Mouse (Mus musculus) liver, embryonic 14.5 days (tissue): ENCODE data around the gene Ntn4. TPM values are rescaled to one million over a fixed set of nuclear protein-coding genes. Genes with fewer than 3 reads are reported as not detected.

Experiments used
- ATAC-seq: fragments of 200-750 bp; cut with Nextera tagmentation; 2 replicates; pipeline ENCODE4 v1.8.0; 2017; ENCODE audit warnings: moderate number of reproducible peaks, mild to moderate bottlenecking, moderate library complexity; ENCODE audit not compliant: insufficient read depth
- DNase-seq, 3 experiments: peaks; one replicate each; pipeline ENCODE4 v3.0.0-alpha.2; 2012 to 2013; ENCODE audit warnings: low read depth in 3 of 3, low spot score in 3 of 3
- H3K27ac ChIP-seq: fragments of 300-500 bp; sonication (generic); 2 replicates; pipeline ENCODE4 v1.5.1; 2014; ENCODE audit warnings: moderate library complexity, mild to moderate bottlenecking, control low read depth, inconsistent platforms
- H3K27me3 ChIP-seq: fragments of 300-500 bp; sonication (generic); 2 replicates; pipeline ENCODE4 v1.6.1; 2014; ENCODE audit warnings: mild to moderate bottlenecking, low read length, moderate library complexity; ENCODE audit not compliant: control insufficient read depth, insufficient read depth
- H3K36me3 ChIP-seq: fragments of 300-500 bp; sonication (generic); replicated peaks from 2 replicates; pipeline ENCODE4 v1.6.1; 2014; ENCODE audit warnings: low read depth; ENCODE audit not compliant: control insufficient read depth, insufficient read depth
- H3K4me1 ChIP-seq, 2 experiments: fragments of 200-500 bp in 1 of 2; fragments of 300-500 bp in 1 of 2; sonication (generic) in 1 of 2; replicated peaks; 2 replicates each; pipeline ENCODE4 v1.6.1; 2012 to 2014; ENCODE audit warnings: antibody characterized with exemption in 1 of 2, inconsistent platforms in 1 of 2, low read length in 1 of 2; ENCODE audit not compliant: control insufficient read depth in 2 of 2, insufficient read depth in 2 of 2
- H3K4me2 ChIP-seq: fragments of 300-500 bp; sonication (generic); 2 replicates; pipeline ENCODE4 v1.6.1; 2014; ENCODE audit warnings: low read depth, mild to moderate bottlenecking, control low read depth, moderate library complexity
- H3K4me3 ChIP-seq, 2 experiments: fragments of 200-500 bp in 1 of 2; fragments of 300-500 bp in 1 of 2; sonication (generic) in 1 of 2; 2 replicates each; pipeline ENCODE4 v1.5.1; 2012 to 2014; ENCODE audit warnings: low read depth in 2 of 2, low read length in 2 of 2, mild to moderate bottlenecking in 2 of 2, control low read depth in 1 of 2, inconsistent platforms in 1 of 2, moderate library complexity in 1 of 2; ENCODE audit not compliant: insufficient read depth in 1 of 2
- H3K9ac ChIP-seq: fragments of 300-500 bp; sonication (generic); replicated peaks from 2 replicates; pipeline ENCODE4 v1.6.1; 2014; ENCODE audit warnings: mild to moderate bottlenecking, control low read depth, moderate library complexity
- H3K9me3 ChIP-seq: fragments of 300-500 bp; sonication (generic); 2 replicates; pipeline ENCODE4 v1.6.1; 2016; ENCODE audit warnings: low read length, mixed read lengths; ENCODE audit not compliant: control insufficient read depth
- CTCF ChIP-seq: IDR thresholded peaks from 2 replicates; pipeline ENCODE4 v1.5.1; 2016; ENCODE audit warnings: antibody characterized with exemption, low read depth, control low read depth
- EP300 ChIP-seq: IDR thresholded peaks from 2 replicates; pipeline ENCODE4 v1.6.1; 2016; ENCODE audit warnings: antibody characterized with exemption, low read depth
- WGBS: fragments of 180-500 bp; shearing (Covaris S2); extraction: QIAGEN DNeasy Blood & Tissue Kit; methylation state at CpG from one replicate; pipeline ENCODE4 v1.1.7; 2014; ENCODE audit not compliant: insufficient replicate concordance; 5-methylcytosine and 5-hydroxymethylcytosine counted together
- polyA plus RNA-seq, 2 experiments: library from polyadenylated mRNA; depleted of rRNA in 1 of 2; stranded (reverse) in 1 of 2; unstranded in 1 of 2; fragments of >200 nt; fragmentation: Nextera tagmentation in 1 of 2; extraction: Ambion mirVana in 1 of 2; gene quantifications; 2 replicates each; pipeline versions ENCODE4 v1.2.1 to v1.2.3; 2012 to 2014

Gene Ntn4
- polyA plus RNA-seq, 2 experiments: 0.11 to 0.52 TPM

DNA sequence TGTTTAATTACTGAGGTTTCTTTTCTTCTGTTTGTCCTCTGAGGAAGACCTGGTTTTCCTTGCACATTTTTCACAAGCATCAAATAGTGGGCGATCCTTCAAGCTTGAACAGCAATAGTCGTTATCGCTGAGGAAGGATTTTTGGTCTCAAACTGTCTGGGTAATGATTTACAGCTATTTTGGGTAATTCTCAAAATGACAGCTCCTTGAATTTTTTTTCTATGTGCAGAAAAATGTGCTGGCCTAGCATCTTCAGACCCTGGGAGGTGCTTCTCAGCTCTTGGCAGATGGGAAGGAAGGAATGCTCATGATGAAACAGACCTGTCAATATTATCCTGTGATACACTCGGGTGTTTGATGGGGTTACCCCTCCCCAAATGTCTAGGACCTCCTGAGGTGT lies 63.5 kb downstream of the Ntn4 start:
- DNase-seq: no peak
- Histone ChIP-seq H3K27ac (no peak overlapping the region), H3K4me2 (no peak overlapping the region), H3K9me3 (no peaks in the 10 kb centered on the region), H3K4me1 (peaks cover 31 to 38% of the 10 kb centered on the region in 2 experiments), H3K36me3 (no peaks in the 10 kb centered on the region), H3K27me3 (no peaks in the 10 kb centered on the region), H3K9ac (no peak overlapping the region), H3K4me3 (no peak overlapping the region)
- no peak for ATAC-seq
- WGBS: 73% methylated on average over 4 of the region's 4 CpGs
- TF ChIP-seq EP300 (no peak), CTCF (no peak)

- ATAC-seq: no peak
- TF ChIP-seq CTCF (no peak), EP300 (no peak)
- Histone ChIP-seq H3K36me3 (no peaks in the 10 kb centered on the region), H3K4me3 (no peak overlapping the region), H3K4me1 (peaks cover 19 to 22% of the 10 kb centered on the region in 2 experiments), H3K4me2 (no peak overlapping the region; the same call in 1 of the 2 replicates), H3K27me3 (no peaks in the 10 kb centered on the region), H3K27ac (no peak overlapping the region), H3K9me3 (no peaks in the 10 kb centered on the region), H3K9ac (no peak overlapping the region)
- WGBS: 68% methylated on average over 21 of the region's 21 CpGs
- DNase-seq: no peak
Observed at GRCm38 (mm10) chr10:93707149-93708075, 66.9 kb downstream of the Ntn4 start.

DNA sequence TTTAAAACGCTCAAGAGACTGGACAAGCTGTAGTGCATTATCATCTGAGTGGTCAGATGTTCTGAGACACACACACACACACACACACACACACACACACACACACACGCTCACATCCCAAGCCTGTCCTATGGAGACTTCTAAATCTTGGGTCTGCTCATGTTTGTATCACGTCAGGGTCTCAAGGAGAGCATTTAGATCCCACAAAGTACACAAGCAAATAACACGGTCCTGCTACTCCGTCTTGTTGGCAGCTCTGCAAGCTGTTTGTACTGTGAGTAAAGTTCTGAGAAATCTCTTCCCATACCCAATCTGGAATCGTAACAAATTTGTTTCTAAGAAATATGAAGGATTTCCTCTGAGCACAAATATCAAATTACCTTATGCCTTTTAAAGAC lies 67.6 kb downstream of the Ntn4 start:
- no peak overlapping the region for H3K4me3 ChIP-seq
- H3K4me2 ChIP-seq: no peak overlapping the region
- no peaks in the 10 kb centered on the region for H3K9me3 ChIP-seq
- DNase-seq (no peak), ATAC-seq (peak; percentile 34; the same call in 1 of the 2 replicates)
- H3K9ac ChIP-seq: no peak overlapping the region
- no peaks in the 10 kb centered on the region for H3K36me3 ChIP-seq
- H3K27me3 ChIP-seq: no peaks in the 10 kb centered on the region
- peaks cover 19 to 22% of the 10 kb centered on the region in 2 experiments for H3K4me1 ChIP-seq
- 31% methylated on average over 6 of the region's 6 CpGs for WGBS
- no peak overlapping the region for H3K27ac ChIP-seq
- TF ChIP-seq EP300 (no peak), CTCF (no peak)

DNA sequence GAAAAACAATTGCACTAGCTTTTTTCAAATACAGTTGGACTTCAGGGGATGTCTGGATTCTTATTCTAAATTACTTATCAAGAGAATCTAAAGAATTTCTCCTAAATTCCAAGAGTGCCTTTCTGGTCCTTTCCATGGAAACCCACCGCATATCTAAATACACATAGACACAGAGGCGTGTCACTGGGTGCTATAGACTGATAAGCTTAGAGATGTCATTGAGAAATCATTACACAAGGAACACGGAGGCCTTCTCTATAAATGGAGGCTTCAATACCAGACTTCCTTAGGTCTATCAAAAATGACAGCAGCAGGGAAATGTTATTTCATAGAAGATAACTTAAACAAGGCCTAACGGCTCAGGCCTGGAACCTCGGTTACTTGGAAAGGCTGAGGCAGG lies 68.0 kb downstream of the Ntn4 start:
- ATAC-seq (peak; percentile 95), DNase-seq (peak in 2 of 3 experiments; percentile 36 to 80)
- no peaks in the 10 kb centered on the region for H3K9me3 ChIP-seq
- H3K27me3 ChIP-seq: no peaks in the 10 kb centered on the region
- peak overlapping the region; percentile 9; the same call in 1 of the 2 replicates for H3K9ac ChIP-seq
- 8% methylated on average over 5 of the region's 5 CpGs for WGBS
- TF ChIP-seq EP300 (peak; percentile 73), CTCF (no peak)
- peak overlapping the region; percentile 35; the same call in 1 of the 2 replicates for H3K27ac ChIP-seq
- no peaks in the 10 kb centered on the region for H3K36me3 ChIP-seq
- peaks cover 19 to 22% of the 10 kb centered on the region in 2 experiments for H3K4me1 ChIP-seq
- no peak overlapping the region for H3K4me3 ChIP-seq
- peak overlapping the region; percentile 31 for H3K4me2 ChIP-seq

GRCm38 (mm10) chr10:93709536-93709935 lies 69.1 kb downstream of the Ntn4 start:
- Histone ChIP-seq H3K27ac (no peak overlapping the region), H3K9ac (no peak overlapping the region), H3K36me3 (no peaks in the 10 kb centered on the region), H3K9me3 (no peaks in the 10 kb centered on the region), H3K27me3 (no peaks in the 10 kb centered on the region), H3K4me3 (no peak overlapping the region), H3K4me1 (peaks cover 19 to 22% of the 10 kb centered on the region in 2 experiments), H3K4me2 (no peak overlapping the region)
- no peak for ATAC-seq
- WGBS: 61% methylated on average over 8 of the region's 8 CpGs
- TF ChIP-seq CTCF (no peak), EP300 (no peak)
- DNase-seq: no peak
